Mouse (Mus musculus) neural tube, embryonic 14.5 days (tissue): Measurements from ENCODE around the gene Ccdc32. TPM values are rescaled to one million over a fixed set of nuclear protein-coding genes. Genes with fewer than 3 reads are reported as not detected.

Experiments used
- ATAC-seq: fragments of 200-750 bp; cut with Nextera tagmentation; 2 replicates; pipeline ENCODE4 v1.8.0; 2017; ENCODE audit warnings: low read depth, mild to moderate bottlenecking, moderate TSS enrichment, moderate library complexity
- H3K27ac ChIP-seq: fragments of 300-500 bp; sonication (generic); 2 replicates; pipeline ENCODE4 v1.5.1; 2014; ENCODE audit warnings: low read depth, mild to moderate bottlenecking, control low read depth, low read length, moderate library complexity, mixed read lengths
- H3K27me3 ChIP-seq: fragments of 300-500 bp; sonication (generic); 2 replicates; pipeline ENCODE4 v1.6.1; 2014; ENCODE audit warnings: low read length; ENCODE audit not compliant: control insufficient read depth, insufficient read depth
- H3K36me3 ChIP-seq: fragments of 300-500 bp; sonication (generic); 2 replicates; pipeline ENCODE4 v1.6.1; 2014; ENCODE audit warnings: low read length, mixed read lengths; ENCODE audit not compliant: control insufficient read depth, insufficient read depth
- H3K4me1 ChIP-seq: fragments of 300-500 bp; sonication (generic); 2 replicates; pipeline ENCODE4 v1.6.1; 2014; ENCODE audit warnings: low read length; ENCODE audit not compliant: control insufficient read depth, insufficient read depth
- H3K4me2 ChIP-seq: fragments of 300-500 bp; sonication (generic); 2 replicates; pipeline ENCODE4 v1.6.1; 2014; ENCODE audit warnings: mild to moderate bottlenecking, low read depth, low read length, control low read depth
- H3K4me3 ChIP-seq: fragments of 300-500 bp; sonication (generic); 2 replicates; pipeline ENCODE4 v1.5.1; 2014; ENCODE audit warnings: low read depth, low read length, control low read depth, mixed read lengths
- H3K9ac ChIP-seq: fragments of 300-500 bp; sonication (generic); replicated peaks from 2 replicates; pipeline ENCODE4 v1.6.1; 2014; ENCODE audit warnings: low read depth, mild to moderate bottlenecking, control low read depth, low read length, mixed read lengths
- H3K9me3 ChIP-seq: fragments of 300-500 bp; sonication (generic); 2 replicates; pipeline ENCODE4 v1.6.1; 2016; ENCODE audit warnings: low read length; ENCODE audit not compliant: control insufficient read depth
- WGBS: fragments of 180-500 bp; shearing (Covaris S2); extraction: QIAGEN DNeasy Blood & Tissue Kit; methylation state at CpG from one replicate; pipeline ENCODE4 v1.1.7; 2014; 5-methylcytosine and 5-hydroxymethylcytosine counted together
- polyA plus RNA-seq: library from polyadenylated mRNA; unstranded; fragments of >200 nt; fragmentation: Nextera tagmentation; extraction: Ambion mirVana; gene quantifications from 2 replicates; pipeline ENCODE4 v1.2.1, GENCODE M21; 2014

Ccdc32 gene
- polyA plus RNA-seq, 1 experiment from 2014 or later: 38.5 TPM

- H3K9ac ChIP-seq: peak overlapping the region; percentile 58
- 0 out of 2 replicates have a peak, but pooled peaks cover 4% of the 10 kb centered on the region for H3K4me1 ChIP-seq
- H3K4me3 ChIP-seq: peak overlapping the region; percentile 46
- H3K27ac ChIP-seq: peak overlapping the region; percentile 34
- H3K36me3 ChIP-seq: no peaks in the 10 kb centered on the region
- peaks cover 12% of the 10 kb centered on the region for H3K27me3 ChIP-seq
- peak overlapping the region; percentile 72 for H3K4me2 ChIP-seq
- peak; percentile 83 for ATAC-seq
- no peaks in the 10 kb centered on the region for H3K9me3 ChIP-seq
- WGBS: 1% methylated on average over 57 of the region's 57 CpGs
Measured at GRCm38 (mm10) chr2:118976282-118976929, 52.8 kb downstream of the Ccdc32 start.

GRCm38 (mm10) chr2:118975855-118976254 lies 53.3 kb downstream of the Ccdc32 start:
- ATAC-seq: peak; percentile 25
- H3K9ac ChIP-seq: peak overlapping the region; percentile 58
- no peaks in the 10 kb centered on the region for H3K36me3 ChIP-seq
- WGBS: 5% methylated on average over 15 of the region's 15 CpGs
- H3K4me2 ChIP-seq: peak overlapping the region; percentile 72
- no peak overlapping the region for H3K27ac ChIP-seq
- H3K4me1 ChIP-seq: 0 out of 2 replicates have a peak, but pooled peaks cover 4% of the 10 kb centered on the region
- H3K4me3 ChIP-seq: peak overlapping the region; percentile 46
- peaks cover 12% of the 10 kb centered on the region for H3K27me3 ChIP-seq
- no peaks in the 10 kb centered on the region for H3K9me3 ChIP-seq

GRCm38 (mm10) chr2:118972687-118973376 lies 56.4 kb downstream of the Ccdc32 start:
- ATAC-seq: peak; percentile 75; the same call in 1 of the 2 replicates
- Histone ChIP-seq H3K9ac (peak overlapping the region; percentile 46; the same call in 1 of the 2 replicates), H3K4me2 (peak overlapping the region; percentile 67), H3K36me3 (no peaks in the 10 kb centered on the region), H3K9me3 (no peaks in the 10 kb centered on the region), H3K27ac (no peak overlapping the region), H3K27me3 (peaks cover 12% of the 10 kb centered on the region), H3K4me1 (0 out of 2 replicates have a peak, but pooled peaks cover 4% of the 10 kb centered on the region), H3K4me3 (peak overlapping the region; percentile 26)
- WGBS: 2% methylated on average over 33 of the region's 33 CpGs

GRCm38 (mm10) chr2:118972048-118972447 lies 57.1 kb downstream of the Ccdc32 start:
- 82% methylated on average over 5 of the region's 5 CpGs for WGBS
- Histone ChIP-seq H3K9ac (no peak overlapping the region), H3K27ac (no peak overlapping the region), H3K27me3 (peaks cover 12% of the 10 kb centered on the region), H3K9me3 (no peaks in the 10 kb centered on the region), H3K4me1 (0 out of 2 replicates have a peak, but pooled peaks cover 4% of the 10 kb centered on the region), H3K4me3 (no peak overlapping the region; the same call in 1 of the 2 replicates), H3K4me2 (no peak overlapping the region; the same call in 1 of the 2 replicates), H3K36me3 (no peaks in the 10 kb centered on the region)
- ATAC-seq: no peak

- Histone ChIP-seq H3K36me3 (no peaks in the 10 kb centered on the region), H3K9me3 (no peaks in the 10 kb centered on the region), H3K9ac (no peak overlapping the region), H3K4me2 (no peak overlapping the region), H3K4me1 (no peaks in the 10 kb centered on the region), H3K4me3 (no peak overlapping the region), H3K27me3 (peaks cover 6% of the 10 kb centered on the region), H3K27ac (no peak overlapping the region)
- 91% methylated on average over 11 of the region's 11 CpGs for WGBS
- ATAC-seq: no peak
Measured at GRCm38 (mm10) chr2:118969585-118970147, 59.5 kb downstream of the Ccdc32 start.

Other genes with a start within 250 kb of the Ccdc32 start
- 59.4 and 66.8 TPM in 2 replicates for gene Disp2, start 249.7 kb downstream of the Ccdc32 start, polyA plus RNA-seq
- 7.2 and 11.5 TPM in 2 replicates for gene Knstrn, start 215.4 kb downstream of the Ccdc32 start, polyA plus RNA-seq
- gene Ivd, start 167.4 kb downstream of the Ccdc32 start, polyA plus RNA-seq: 37.7 and 41.2 TPM in 2 replicates
- 1.8 and 2.2 TPM in 2 replicates for gene Bahd1, start 129.0 kb downstream of the Ccdc32 start, polyA plus RNA-seq
- 3.5 and 8.5 TPM in 2 replicates for gene Chst14, start 102.9 kb downstream of the Ccdc32 start, polyA plus RNA-seq
- 4.1 and 4.4 TPM in 2 replicates for gene Rpusd2, start 5.4 kb upstream of the Ccdc32 start, polyA plus RNA-seq
- gene Knl1, start 17.7 kb upstream of the Ccdc32 start, polyA plus RNA-seq: 2.9 and 4.9 TPM in 2 replicates
- 3.7 and 7.5 TPM in 2 replicates for gene Rad51, start 83.4 kb upstream of the Ccdc32 start, polyA plus RNA-seq
- 44.6 and 46.4 TPM in 2 replicates for gene Rmdn3, start 127.6 kb upstream of the Ccdc32 start, polyA plus RNA-seq
- gene Gchfr, start 138.4 kb upstream of the Ccdc32 start, polyA plus RNA-seq: 1.6 and 1.8 TPM in 2 replicates
- 0.36 and 0.78 TPM in 2 replicates for gene Gm14137, start 145.1 kb upstream of the Ccdc32 start, polyA plus RNA-seq
- 57.9 and 62.4 TPM in 2 replicates for gene Zfyve19, start 179.2 kb upstream of the Ccdc32 start, polyA plus RNA-seq
- 22.5 and 24.0 TPM in 2 replicates for gene Dnajc17, start 179.4 kb upstream of the Ccdc32 start, polyA plus RNA-seq
- gene Ppp1r14d, start 200.5 kb upstream of the Ccdc32 start, polyA plus RNA-seq: not detected in 2 replicates
- gene Spint1, start 208.0 kb upstream of the Ccdc32 start, polyA plus RNA-seq: 0.61 and 0.68 TPM in 2 replicates
- 24.6 and 31.9 TPM in 2 replicates for gene Rhov, start 241.9 kb upstream of the Ccdc32 start, polyA plus RNA-seq